ENCODE assay signal across 25 mouse cellular contexts in genomic region chr1:171229750-171230149, GRCm38 (mm10). TPM values are rescaled to one million over a fixed set of nuclear protein-coding genes. Genes with fewer than 3 reads are reported as not detected.
DNase-seq lines count a peak whose midpoint lies in the region; ATAC-seq lines count a peak whose summit lies in the region.
"Had no signal": no experiment of that assay in that cellular context is flagged by ENCODE, and none has a peak within 500 bp of the region (broad histone marks: within the 10 kb centered on the region; RNA-seq: fewer than 3 reads in every experiment).

No protein-coding gene starts in this region.

- no peak overlapping the region for H3K4me2 ChIP-seq in kidney, embryonic 16.5 days (replicated peaks; ENCODE audit: low read depth, low read length)
- no peak overlapping the region for H3K4me2 ChIP-seq in limb, embryonic 13.5 days (replicated peaks)
- H3K4me2 ChIP-seq: embryonic facial prominence, embryonic 13.5 days; heart, embryonic 15.5 days; hindbrain, embryonic 14.5 days; lung, embryonic 15.5 days; midbrain, embryonic 12.5 days; neural tube, embryonic 13.5 days had no signal

- 0 out of 2 replicates have a peak, but pooled peaks cover 8% of the 10 kb centered on the region for H3K4me1 ChIP-seq in kidney, embryonic 16.5 days (ENCODE audit: insufficient read depth, low read length)
- H3K4me1 ChIP-seq in embryonic facial prominence, embryonic 10.5 days: peaks cover 40% of the 10 kb centered on the region
- peaks cover 16% of the 10 kb centered on the region for H3K4me1 ChIP-seq in limb, embryonic 13.5 days
- H3K4me1 ChIP-seq: lung, embryonic 15.5 days; neural tube, embryonic 13.5 days had no signal

- no peaks in the 10 kb centered on the region for H3K9me3 ChIP-seq in kidney, embryonic 16.5 days (ENCODE audit: low read length)
- no peaks in the 10 kb centered on the region for H3K9me3 ChIP-seq in embryonic facial prominence, embryonic 10.5 days
- no peaks in the 10 kb centered on the region for H3K9me3 ChIP-seq in limb, embryonic 13.5 days
- H3K9me3 ChIP-seq: embryonic facial prominence, embryonic 13.5 days; G1E; heart, embryonic 10.5 days; heart, embryonic 15.5 days; lung, embryonic 15.5 days; midbrain, embryonic 12.5 days; neural tube, embryonic 13.5 days had no signal

- H3K27ac ChIP-seq in kidney, embryonic 16.5 days (ENCODE audit: low read length): peak overlapping the region; percentile 16; the same call in 1 of the 2 replicates
- H3K27ac ChIP-seq in embryonic facial prominence, embryonic 10.5 days (replicated peaks): peak overlapping the region; percentile 75
- peak overlapping the region; percentile 40; the same call in 1 of the 2 replicates for H3K27ac ChIP-seq in limb, embryonic 13.5 days
- H3K27ac ChIP-seq: embryonic facial prominence, embryonic 13.5 days; heart, embryonic 15.5 days; hindbrain, embryonic 14.5 days; left cerebral cortex, adult 2 months; lung, embryonic 15.5 days; midbrain, embryonic 12.5 days; neural tube, embryonic 13.5 days had no signal

- no peak overlapping the region for H3K4me3 ChIP-seq in kidney, embryonic 16.5 days (ENCODE audit: low read length)
- H3K4me3 ChIP-seq in embryonic facial prominence, embryonic 10.5 days: 0 out of 2 replicates have a peak overlapping the region, but pooled peaks have one; percentile 8
- H3K4me3 ChIP-seq in limb, embryonic 13.5 days: no peak overlapping the region
- H3K4me3 ChIP-seq: embryonic facial prominence, embryonic 13.5 days; heart, embryonic 10.5 days; heart, embryonic 15.5 days; left cerebral cortex, adult 2 months; lung, embryonic 15.5 days; midbrain, embryonic 12.5 days; neural tube, embryonic 13.5 days had no signal

- DNase-seq in embryo, embryonic 10.5 days (ENCODE audit: low spot score): peak; percentile 9
- DNase-seq in embryo, embryonic 11 days: no peak
- no peak for DNase-seq in kidney, adult 11 months
- DNase-seq in embryonic facial prominence, embryonic 10.5 days (ENCODE audit: low spot score): peak; percentile 25
- DNase-seq in layer of hippocampus, adult 9-11 months: no peak
- DNase-seq: adrenal gland, postnatal 14 days; cerebellum, adult 18-20 months; cerebellum, postnatal 10 days; forebrain, postnatal 0 days; gastrocnemius, postnatal 10 days; heart, postnatal 36 days; liver; thymus, adult 2 months; thymus, postnatal 36 days had no signal

- peaks cover 14% of the 10 kb centered on the region for H3K36me3 ChIP-seq in kidney, embryonic 16.5 days (ENCODE audit: insufficient read depth, low read length)
- peaks cover 17% of the 10 kb centered on the region for H3K36me3 ChIP-seq in embryonic facial prominence, embryonic 10.5 days (replicated peaks)
- peaks cover 16% of the 10 kb centered on the region for H3K36me3 ChIP-seq in limb, embryonic 13.5 days

- 44% methylated on average over 6 of the region's 6 CpGs for WGBS in kidney, embryonic 16.5 days
- 34% methylated on average over 6 of the region's 6 CpGs for WGBS in embryonic facial prominence, embryonic 10.5 days
- 32% methylated on average over 6 of the region's 6 CpGs for WGBS in limb, embryonic 13.5 days

- H3K9ac ChIP-seq in kidney, embryonic 16.5 days (replicated peaks; ENCODE audit: low read length): 0 out of 2 replicates have a peak overlapping the region, but pooled peaks have one; percentile 1
- no peak overlapping the region for H3K9ac ChIP-seq in limb, embryonic 13.5 days
- H3K9ac ChIP-seq: embryonic facial prominence, embryonic 13.5 days; forebrain, postnatal 0 days; heart, embryonic 15.5 days; hindbrain, embryonic 14.5 days; lung, embryonic 15.5 days; midbrain, embryonic 12.5 days; neural tube, embryonic 13.5 days had no signal

- H3K27me3 ChIP-seq in kidney, embryonic 16.5 days (ENCODE audit: insufficient read depth, low read length): no peaks in the 10 kb centered on the region
- no peaks in the 10 kb centered on the region for H3K27me3 ChIP-seq in embryonic facial prominence, embryonic 10.5 days (replicated peaks; ENCODE audit: low read depth, poor library complexity, severe bottlenecking)
- no peaks in the 10 kb centered on the region for H3K27me3 ChIP-seq in limb, embryonic 13.5 days
- H3K27me3 ChIP-seq: embryonic facial prominence, embryonic 13.5 days; heart, embryonic 15.5 days; lung, embryonic 15.5 days; midbrain, embryonic 12.5 days; neural tube, embryonic 13.5 days had no signal

- no peak for ATAC-seq in kidney, embryonic 16.5 days (ENCODE audit: low FRiP score, low TSS enrichment)
- no peak for ATAC-seq in limb, embryonic 13.5 days (ENCODE audit: low FRiP score, low read depth)
- ATAC-seq: forebrain, postnatal 0 days had no signal

RNA-seq across cellular contexts. Expression of gene Fcer1g, which starts 4.4 kb away (rescaled TPM):
- 35.0 and 37.2 TPM in 2 replicates for polyA plus RNA-seq in kidney, embryonic 16.5 days (2015; fragmentation: Nextera tagmentation; extraction: Ambion mirVana)
- polyA plus RNA-seq in embryonic facial prominence, embryonic 10.5 days (2016; fragmentation: Nextera tagmentation; extraction: Ambion mirVana): 12.4 and 16.5 TPM in 2 replicates
- 37.8 and 39.1 TPM in 2 replicates for polyA plus RNA-seq in limb, embryonic 13.5 days (2015; fragmentation: Nextera tagmentation; extraction: Ambion mirVana)

RNA-seq across cellular contexts. Expression of gene Apoa2, which starts 4.9 kb away (rescaled TPM):
- 22.4 and 32.2 TPM in 2 replicates for polyA plus RNA-seq in kidney, embryonic 16.5 days (2015; fragmentation: Nextera tagmentation; extraction: Ambion mirVana)
- polyA plus RNA-seq in embryonic facial prominence, embryonic 10.5 days (2016; fragmentation: Nextera tagmentation; extraction: Ambion mirVana): 2.7 and 3.1 TPM in 2 replicates
- 2.0 and 15.7 TPM in 2 replicates for polyA plus RNA-seq in limb, embryonic 13.5 days (2015; fragmentation: Nextera tagmentation; extraction: Ambion mirVana)

RNA-seq across cellular contexts. Expression of gene Tomm40l, which starts 7.4 kb away (rescaled TPM):
- 40.6 and 44.1 TPM in 2 replicates for polyA plus RNA-seq in kidney, embryonic 16.5 days (2015; fragmentation: Nextera tagmentation; extraction: Ambion mirVana)
- polyA plus RNA-seq in embryonic facial prominence, embryonic 10.5 days (2016; fragmentation: Nextera tagmentation; extraction: Ambion mirVana): 32.4 and 33.3 TPM in 2 replicates
- polyA plus RNA-seq in limb, embryonic 13.5 days (2015; fragmentation: Nextera tagmentation; extraction: Ambion mirVana): 32.3 and 34.4 TPM in 2 replicates

RNA-seq across cellular contexts. Expression of gene Nr1i3, which starts 16.0 kb away (rescaled TPM):
- 0.67 and 0.89 TPM in 2 replicates for polyA plus RNA-seq in kidney, embryonic 16.5 days (2015; fragmentation: Nextera tagmentation; extraction: Ambion mirVana)
- 0.21 TPM in 2 replicates for polyA plus RNA-seq in embryonic facial prominence, embryonic 10.5 days (2016; fragmentation: Nextera tagmentation; extraction: Ambion mirVana)
- polyA plus RNA-seq in limb, embryonic 13.5 days (2015; fragmentation: Nextera tagmentation; extraction: Ambion mirVana): 0.19 and 0.25 TPM in 2 replicates
- polyA plus RNA-seq: G1E had no signal

RNA-seq across cellular contexts. Expression of gene Adamts4, which starts 20.5 kb away (rescaled TPM):
- 13.4 and 15.2 TPM in 2 replicates for polyA plus RNA-seq in kidney, embryonic 16.5 days (2015; fragmentation: Nextera tagmentation; extraction: Ambion mirVana)
- polyA plus RNA-seq in embryonic facial prominence, embryonic 10.5 days (2016; fragmentation: Nextera tagmentation; extraction: Ambion mirVana): 11.8 and 12.7 TPM in 2 replicates
- 12.7 and 14.3 TPM in 2 replicates for polyA plus RNA-seq in limb, embryonic 13.5 days (2015; fragmentation: Nextera tagmentation; extraction: Ambion mirVana)

Comparison
In these comparisons a context has a peak if more than half of its experiments do, and no peak if none do; other contexts are left out.
1. DNase-seq: peak in embryo, embryonic 10.5 days (single experiment) and embryonic facial prominence, embryonic 10.5 days (single experiment); none in embryo, embryonic 11 days (single experiment), kidney, adult 11 months (single experiment) and layer of hippocampus, adult 9-11 months (single experiment).
2. H3K27ac ChIP-seq: peak in every context shown above with its lines; median percentile 75 in embryonic facial prominence, embryonic 10.5 days; 40 in limb, embryonic 13.5 days; 16 in kidney, embryonic 16.5 days.